Mouse (Mus musculus): ENCODE results near the gene Pan2. TPM values are rescaled to one million over a fixed set of nuclear protein-coding genes. Genes with fewer than 3 reads are reported as not detected.

Gene Pan2
- polyA plus RNA-seq, 1 experiment from 2014 or later = 42.5 TPM

- Histone ChIP-seq H3K27me3 (ENCODE audit: insufficient read depth, poor library complexity, severe bottlenecking) (no peaks in the 10 kb centered on the region), H3K36me3 (peaks cover 68% of the 10 kb centered on the region), H3K9me3 (no peaks in the 10 kb centered on the region), H3K27ac (no peak overlapping the region), H3K4me1 (replicated peaks) (peaks cover 3% of the 10 kb centered on the region; the same call in 1 of the 2 replicates), H3K4me3 (no peak overlapping the region)
- 93% methylated on average over 8 of the region's 8 CpGs for WGBS
- DNase-seq (ENCODE audit: low spot score) = no peak
Observed at GRCm38 (mm10) chr10:128347541-128347940, 44.4 kb downstream of the Pan2 start.

- Histone ChIP-seq H3K9me3 (no peaks in the 10 kb centered on the region), H3K27ac (no peak overlapping the region), H3K36me3 (peaks cover 97% of the 10 kb centered on the region), H3K4me1 (replicated peaks) (no peaks in the 10 kb centered on the region), H3K4me3 (no peak overlapping the region), H3K27me3 (ENCODE audit: insufficient read depth, poor library complexity, severe bottlenecking) (no peaks in the 10 kb centered on the region)
- WGBS = 57% methylated on average over 2 of the region's 2 CpGs
- DNase-seq (ENCODE audit: low spot score) = no peak
Observed at GRCm38 (mm10) chr10:128358796-128359195, 55.7 kb downstream of the Pan2 start.

- Histone ChIP-seq H3K36me3 (peaks cover 97% of the 10 kb centered on the region), H3K27ac (no peak overlapping the region), H3K27me3 (ENCODE audit: insufficient read depth, poor library complexity, severe bottlenecking) (no peaks in the 10 kb centered on the region), H3K4me1 (replicated peaks) (no peaks in the 10 kb centered on the region), H3K9me3 (no peaks in the 10 kb centered on the region), H3K4me3 (no peak overlapping the region)
- DNase-seq (ENCODE audit: low spot score) = no peak
- WGBS = 94% methylated on average over 6 of the region's 6 CpGs
Observed at GRCm38 (mm10) chr10:128359226-128359625, 56.1 kb downstream of the Pan2 start.

GRCm38 (mm10) chr10:128361836-128362235 is 58.7 kb downstream of the Pan2 start:
- Histone ChIP-seq H3K36me3 (peaks cover 89% of the 10 kb centered on the region), H3K4me1 (replicated peaks) (no peaks in the 10 kb centered on the region), H3K27me3 (ENCODE audit: insufficient read depth, poor library complexity, severe bottlenecking) (no peaks in the 10 kb centered on the region), H3K9me3 (no peaks in the 10 kb centered on the region), H3K4me3 (no peak overlapping the region), H3K27ac (no peak overlapping the region)
- no peak for DNase-seq (ENCODE audit: low spot score)
- 91% methylated on average over 6 of the region's 6 CpGs for WGBS

- no peak overlapping the region for H3K27ac ChIP-seq
- H3K4me1 ChIP-seq (replicated peaks) = peaks cover 2% of the 10 kb centered on the region
- WGBS = 53% methylated on average over 3 of the region's 3 CpGs
- H3K9me3 ChIP-seq = no peaks in the 10 kb centered on the region
- peak; percentile 23 for DNase-seq (ENCODE audit: low spot score)
- H3K4me3 ChIP-seq = no peak overlapping the region
- peaks cover 81% of the 10 kb centered on the region for H3K36me3 ChIP-seq
- no peaks in the 10 kb centered on the region for H3K27me3 ChIP-seq (ENCODE audit: insufficient read depth, poor library complexity, severe bottlenecking)
Observed at GRCm38 (mm10) chr10:128362568-128362967, 59.4 kb downstream of the Pan2 start.

- DNase-seq (ENCODE audit: low spot score) = no peak
- H3K9me3 ChIP-seq = no peaks in the 10 kb centered on the region
- H3K4me3 ChIP-seq = peak overlapping the region; percentile 80
- peaks cover 28% of the 10 kb centered on the region for H3K36me3 ChIP-seq
- peak overlapping the region; percentile 89 for H3K27ac ChIP-seq
- no peaks in the 10 kb centered on the region for H3K27me3 ChIP-seq (ENCODE audit: insufficient read depth, poor library complexity, severe bottlenecking)
- H3K4me1 ChIP-seq (replicated peaks) = peaks cover 25% of the 10 kb centered on the region
- WGBS = 17% methylated on average over 19 of the region's 19 CpGs
Observed at GRCm38 (mm10) chr10:128367899-128368401, 64.8 kb downstream of the Pan2 start.

- WGBS = under 1% methylated on average over 87 of the region's 87 CpGs
- Histone ChIP-seq H3K4me3 (peak within 1 kb of the TSS; percentile 80), H3K4me1 (replicated peaks) (peaks cover 25% of the 10 kb centered on the region), H3K9me3 (no peaks in the 10 kb centered on the region), H3K36me3 (peaks cover 21% of the 10 kb centered on the region), H3K27ac (peak within 1 kb of the TSS; percentile 89), H3K27me3 (ENCODE audit: insufficient read depth, poor library complexity, severe bottlenecking) (no peaks in the 10 kb centered on the region)
- DNase-seq (ENCODE audit: low spot score) = peak; percentile 92
Observed at GRCm38 (mm10) chr10:128368402-128369217, 65.5 kb downstream of the Pan2 start, which contains the start of gene Coq10a. Gene Coq10a, minus strand, starts transcription at chr10:128368997.

- DNase-seq (ENCODE audit: low spot score) = no peak
- no peaks in the 10 kb centered on the region for H3K9me3 ChIP-seq
- no peaks in the 10 kb centered on the region for H3K27me3 ChIP-seq (ENCODE audit: insufficient read depth, poor library complexity, severe bottlenecking)
- WGBS = 9% methylated on average over 9 of the region's 9 CpGs
- H3K4me1 ChIP-seq (replicated peaks) = peaks cover 25% of the 10 kb centered on the region
- peak overlapping the region; percentile 89 for H3K27ac ChIP-seq
- H3K4me3 ChIP-seq = peak overlapping the region; percentile 80
- peaks cover 15% of the 10 kb centered on the region for H3K36me3 ChIP-seq
Observed at GRCm38 (mm10) chr10:128369218-128369543, 66.0 kb downstream of the Pan2 start.

GRCm38 (mm10) chr10:128369599-128369998 is 66.5 kb downstream of the Pan2 start:
- peak overlapping the region; percentile 80 for H3K4me3 ChIP-seq
- 85% methylated on average over 6 of the region's 6 CpGs for WGBS
- H3K9me3 ChIP-seq = no peaks in the 10 kb centered on the region
- no peaks in the 10 kb centered on the region for H3K27me3 ChIP-seq (ENCODE audit: insufficient read depth, poor library complexity, severe bottlenecking)
- H3K4me1 ChIP-seq (replicated peaks) = peaks cover 25% of the 10 kb centered on the region
- no peak for DNase-seq (ENCODE audit: low spot score)
- H3K36me3 ChIP-seq = peaks cover 11% of the 10 kb centered on the region
- peak overlapping the region; percentile 89 for H3K27ac ChIP-seq

- Histone ChIP-seq H3K27ac (no peak overlapping the region), H3K36me3 (peaks cover 8% of the 10 kb centered on the region), H3K27me3 (ENCODE audit: insufficient read depth, poor library complexity, severe bottlenecking) (no peaks in the 10 kb centered on the region), H3K4me1 (replicated peaks) (peaks cover 25% of the 10 kb centered on the region), H3K4me3 (no peak overlapping the region), H3K9me3 (no peaks in the 10 kb centered on the region)
- 69% methylated on average over 5 of the region's 6 CpGs for WGBS
- no peak for DNase-seq (ENCODE audit: low spot score)
Observed at GRCm38 (mm10) chr10:128370021-128370420, 66.9 kb downstream of the Pan2 start.

GRCm38 (mm10) chr10:128370601-128371000 is 67.5 kb downstream of the Pan2 start:
- Histone ChIP-seq H3K36me3 (peaks cover 2% of the 10 kb centered on the region; the same call in 1 of the 2 replicates), H3K27me3 (ENCODE audit: insufficient read depth, poor library complexity, severe bottlenecking) (no peaks in the 10 kb centered on the region), H3K27ac (no peak overlapping the region), H3K4me1 (replicated peaks) (peaks cover 25% of the 10 kb centered on the region), H3K4me3 (no peak overlapping the region), H3K9me3 (no peaks in the 10 kb centered on the region)
- whole genome bisulfite sequencing = 67% methylated on average over 4 of the region's 4 CpGs
- no peak for DNase-seq (ENCODE audit: low spot score)
